Mouse (Mus musculus) gastrocnemius, postnatal 10 days (tissue): ENCODE data around the gene Slc5a10. TPM values are rescaled to one million over a fixed set of nuclear protein-coding genes. Genes with fewer than 3 reads are reported as not detected.

Experiments used
- total RNA-seq, 2 experiments: library from RNA; stranded (reverse); gene quantifications; 2 replicates each; pipeline ENCODE4 v1.2.3; 2021

Gene Slc5a10
- total RNA-seq, 2 experiments from 2014 or later, result not detected

Other genes starting within 250 kb of the Slc5a10 start
- gene Mfap4, start 235.4 kb downstream of the Slc5a10 start, total RNA-seq, result 100 to 1,000 TPM; 245 to 288 TPM
- 10 to 100 TPM in 1 of 2 experiments, 1 to 10 TPM in 1; 8.4 to 12.9 TPM for gene Mapk7, start 226.4 kb downstream of the Slc5a10 start, total RNA-seq
- gene B9d1, start 215.7 kb downstream of the Slc5a10 start, total RNA-seq, result 1 to 10 TPM; 5.9 to 9.7 TPM
- 10 to 100 TPM; 25.0 to 29.2 TPM for gene Epn2, start 141.1 kb downstream of the Slc5a10 start, total RNA-seq
- 1 to 10 TPM; 7.0 to 8.0 TPM for gene Grap, start 67.6 kb downstream of the Slc5a10 start, total RNA-seq
- under 1 TPM; 0.16 to 0.41 TPM for gene Fam83g, start 36.7 kb downstream of the Slc5a10 start, total RNA-seq
- gene Prpsap2, start 41.3 kb upstream of the Slc5a10 start, total RNA-seq, result 1 to 10 TPM; 6.0 to 7.9 TPM
- gene Ulk2, start 134.2 kb upstream of the Slc5a10 start, total RNA-seq, result 10 to 100 TPM; 47.6 to 53.6 TPM
- gene Akap10, start 209.4 kb upstream of the Slc5a10 start, total RNA-seq, result 10 to 100 TPM in 1 of 2 experiments, 1 to 10 TPM in 1; 8.7 to 10.8 TPM
- 1 to 10 TPM; 6.3 to 9.8 TPM for gene Specc1, start 235.9 kb upstream of the Slc5a10 start, total RNA-seq